Mouse (Mus musculus): ENCODE measurements around the gene Serpinb6b.

The Serpinb6b gene

GRCm38 (mm10) chr13:33028550-33028949, 63.5 kb downstream of the Serpinb6b start:
- no peak for DNase-seq (ENCODE audit: extremely low read depth, low read depth, low spot score)
